In genomic region chr8:124823497-124823896, GRCm38 (mm10) we compare ENCODE assay signal across 21 mouse cellular contexts. TPM values are rescaled to one million over a fixed set of nuclear protein-coding genes. Genes with fewer than 3 reads are reported as not detected.
DNase-seq lines count a peak whose midpoint lies in the region; ATAC-seq and TF ChIP-seq lines count a peak whose summit lies in the region.
"Had no signal": no experiment of that assay in that cellular context is flagged by ENCODE, and none has a peak within 500 bp of the region (broad histone marks: within the 10 kb centered on the region; RNA-seq: fewer than 3 reads in every experiment).

No protein-coding gene starts in this region.

- no peaks in the 10 kb centered on the region for H3K27me3 ChIP-seq in heart, adult 2 months (ENCODE audit: control insufficient read depth, insufficient read depth, low read length)
- no peaks in the 10 kb centered on the region for H3K27me3 ChIP-seq in liver, embryonic 14.5 days (ENCODE audit: control insufficient read depth, insufficient read depth, low read length)
- peaks cover 28% of the 10 kb centered on the region for H3K27me3 ChIP-seq in liver, embryonic 12.5 days (replicated peaks)
- peaks cover 21% of the 10 kb centered on the region; the same call in 1 of the 2 replicates for H3K27me3 ChIP-seq in E14TG2a.4 (ENCODE audit: insufficient read depth, low read length)

- ATAC-seq in liver, embryonic 14.5 days (ENCODE audit: insufficient read depth) = no peak
- ATAC-seq in liver, embryonic 12.5 days = no peak

- no peak for TF ChIP-seq EP300 in heart, adult 2 months (IDR thresholded peaks at IDR 0.05; ENCODE audit: insufficient read depth, low read depth, low read length)
- no peak for TF ChIP-seq EP300 in liver, embryonic 14.5 days (IDR thresholded peaks at IDR 0.05; ENCODE audit: low read depth)

- 80% methylated on average over 6 of the region's 6 CpGs for WGBS in heart, adult 2 months
- 61% methylated on average over 6 of the region's 6 CpGs for WGBS in liver, embryonic 14.5 days (ENCODE audit: insufficient replicate concordance)
- 60% methylated on average over 6 of the region's 6 CpGs for WGBS in liver, embryonic 12.5 days (ENCODE audit: insufficient replicate concordance)

- H3K9me3 ChIP-seq in liver, embryonic 14.5 days (ENCODE audit: control insufficient read depth, low read length) = no peaks in the 10 kb centered on the region
- no peaks in the 10 kb centered on the region for H3K9me3 ChIP-seq in liver, embryonic 12.5 days (replicated peaks)
- no peaks in the 10 kb centered on the region for H3K9me3 ChIP-seq in E14TG2a.4 (ENCODE audit: low read length)
- H3K9me3 ChIP-seq: forebrain, embryonic 12.5 days; G1E; neural tube, embryonic 13.5 days had no signal

- no peaks in the 10 kb centered on the region for H3K36me3 ChIP-seq in heart, adult 2 months (ENCODE audit: control insufficient read depth, insufficient read depth, low read length)
- no peaks in the 10 kb centered on the region for H3K36me3 ChIP-seq in liver, embryonic 14.5 days (replicated peaks; ENCODE audit: control insufficient read depth, insufficient read depth, low read depth)
- no peaks in the 10 kb centered on the region for H3K36me3 ChIP-seq in liver, embryonic 12.5 days
- no peaks in the 10 kb centered on the region for H3K36me3 ChIP-seq in E14TG2a.4 (ENCODE audit: insufficient read depth, low read length)
- H3K36me3 ChIP-seq: forebrain, embryonic 12.5 days; G1E had no signal

- H3K27ac ChIP-seq in heart, adult 2 months = no peak overlapping the region
- no peak overlapping the region for H3K27ac ChIP-seq in liver, embryonic 14.5 days
- no peak overlapping the region for H3K27ac ChIP-seq in liver, embryonic 12.5 days
- H3K27ac ChIP-seq: forebrain, embryonic 12.5 days; macrophage; neural tube, embryonic 13.5 days had no signal

- no peak overlapping the region for H3K9ac ChIP-seq in heart, adult 2 months (ENCODE audit: low read depth, low read length)
- no peak overlapping the region for H3K9ac ChIP-seq in liver, embryonic 14.5 days (replicated peaks)
- no peak overlapping the region for H3K9ac ChIP-seq in liver, embryonic 12.5 days
- H3K9ac ChIP-seq: forebrain, embryonic 12.5 days; neural tube, embryonic 13.5 days had no signal

- peaks cover 3% of the 10 kb centered on the region; the same call in 1 of the 2 replicates for H3K4me1 ChIP-seq in heart, adult 2 months (ENCODE audit: control insufficient read depth, insufficient read depth, low read length)
- 0 out of 4 replicates have a peak, but pooled peaks cover 0 to 2% of the 10 kb centered on the region in 2 experiments for H3K4me1 ChIP-seq in liver, embryonic 14.5 days (replicated peaks; ENCODE audit: control insufficient read depth in 2 of 2, insufficient read depth in 2 of 2, low read length in 1 of 2)
- no peaks in the 10 kb centered on the region for H3K4me1 ChIP-seq in liver, embryonic 12.5 days
- H3K4me1 ChIP-seq in E14TG2a.4 (replicated peaks; ENCODE audit: low read depth, low read length) = peaks cover 47% of the 10 kb centered on the region
- H3K4me1 ChIP-seq: neural tube, embryonic 13.5 days had no signal

- TF ChIP-seq POLR2A in heart, adult 2 months (IDR thresholded peaks at IDR 0.05; ENCODE audit: insufficient read depth, low read depth, low read length) = no peak

- no peak overlapping the region for H3K4me3 ChIP-seq in heart, adult 2 months
- H3K4me3 ChIP-seq in liver, embryonic 14.5 days (ENCODE audit: insufficient read depth in 1 of 2, low read depth in 2 of 2, low read length in 2 of 2) = no peak overlapping the region
- no peak overlapping the region for H3K4me3 ChIP-seq in liver, embryonic 12.5 days
- H3K4me3 ChIP-seq in E14TG2a.4 (replicated peaks; ENCODE audit: low read length) = 0 out of 2 replicates have a peak overlapping the region, but pooled peaks have one; percentile 27
- H3K4me3 ChIP-seq: forebrain, embryonic 12.5 days; neural tube, embryonic 13.5 days had no signal

- DNase-seq in heart, adult 2 months = no peak
- DNase-seq in heart, adult 9 months (ENCODE audit: low spot score in 2 of 2) = no peak
- DNase-seq in liver, embryonic 14.5 days (ENCODE audit: low read depth in 3 of 3, low spot score in 3 of 3) = no peak
- peak; percentile 23 for DNase-seq in induced T-regulatory cell, adult 2 months (ENCODE audit: low read depth)
- DNase-seq in urinary bladder, postnatal 14 days (ENCODE audit: low spot score) = no peak
- DNase-seq: B cell, adult 2 months; cerebellum, adult 2 months; cerebellum, postnatal 36 days; gastrocnemius, postnatal 25 days; kidney, adult 9 months; lung, adult 18-20 months; right cerebral cortex, adult 18-20 months; thymus, postnatal 14 days had no signal

- H3K4me2 ChIP-seq in liver, embryonic 14.5 days (ENCODE audit: low read depth) = no peak overlapping the region
- no peak overlapping the region for H3K4me2 ChIP-seq in liver, embryonic 12.5 days
- H3K4me2 ChIP-seq: forebrain, embryonic 12.5 days; midbrain, embryonic 11.5 days; neural tube, embryonic 13.5 days had no signal

- H3K79me2 ChIP-seq in heart, adult 2 months (replicated peaks; ENCODE audit: control insufficient read depth, insufficient read depth, low read length) = no peaks in the 10 kb centered on the region

- intact Hi-C loops in heart, adult 2 months (cut with DNase I) = no loop called here

- TF ChIP-seq CTCF in heart, adult 2 months (IDR thresholded peaks at IDR 0.05) = peak; percentile 48
- peak; percentile 39; the same call in 1 of the 2 replicates for TF ChIP-seq CTCF in liver, embryonic 14.5 days (IDR thresholded peaks at IDR 0.05; ENCODE audit: low read depth)
- TF ChIP-seq CTCF in E14TG2a.4 (conservative IDR thresholded peaks at IDR 0.05; ENCODE audit: low read length) = peak; percentile 42

RNA-seq across cellular contexts. Expression of gene Trim67, which starts 30.6 kb away (rescaled TPM):
- total RNA-seq in heart, adult 2 months (2021) = under 1 TPM; 0.43 to 0.47 TPM
- polyA plus RNA-seq in heart, adult 2 months (2012; rRNA removed) = 1.3 and 2.0 TPM in 2 replicates
- polyA plus RNA-seq in liver, embryonic 14.5 days (2012; rRNA removed) = 0.03 and 0.11 TPM in 2 replicates
- 0.03 and 0.05 TPM in 2 replicates for polyA plus RNA-seq in liver, embryonic 14.5 days (2014; fragmentation: Nextera tagmentation; extraction: Ambion mirVana)
- polyA plus RNA-seq in liver, embryonic 12.5 days (2016; fragmentation: Nextera tagmentation; extraction: Ambion mirVana) = 0.01 and 0.05 TPM in 2 replicates
- total RNA-seq: hematopoietic stem cell, adult 5-6 weeks had no signal
- polyA plus RNA-seq: G1E, macrophage had no signal

RNA-seq across cellular contexts. Expression of gene Gnpat, which starts 39.3 kb away (rescaled TPM):
- 100 to 1,000 TPM; 169 to 189 TPM for total RNA-seq in heart, adult 2 months (2021)
- polyA plus RNA-seq in heart, adult 2 months (2012; rRNA removed) = 199 and 263 TPM in 2 replicates
- polyA plus RNA-seq in liver, embryonic 14.5 days (2012; rRNA removed) = 23.3 and 35.7 TPM in 2 replicates
- 39.0 and 39.6 TPM in 2 replicates for polyA plus RNA-seq in liver, embryonic 14.5 days (2014; fragmentation: Nextera tagmentation; extraction: Ambion mirVana)
- 62.3 and 66.2 TPM in 2 replicates for polyA plus RNA-seq in liver, embryonic 12.5 days (2016; fragmentation: Nextera tagmentation; extraction: Ambion mirVana)

RNA-seq across cellular contexts. Expression of gene 2810004N23Rik, which starts 39.4 kb away (rescaled TPM):
- 10 to 100 TPM; 47.3 to 51.7 TPM for total RNA-seq in heart, adult 2 months (2021)
- polyA plus RNA-seq in heart, adult 2 months (2012; rRNA removed) = 28.9 and 46.7 TPM in 2 replicates
- polyA plus RNA-seq in liver, embryonic 14.5 days (2012; rRNA removed) = 8.9 and 13.5 TPM in 2 replicates
- polyA plus RNA-seq in liver, embryonic 14.5 days (2014; fragmentation: Nextera tagmentation; extraction: Ambion mirVana) = 17.9 and 18.2 TPM in 2 replicates
- polyA plus RNA-seq in liver, embryonic 12.5 days (2016; fragmentation: Nextera tagmentation; extraction: Ambion mirVana) = 39.6 and 40.8 TPM in 2 replicates
